Mouse (Mus musculus): Measurements from ENCODE around the gene Mtch2. TPM values are rescaled to one million over a fixed set of nuclear protein-coding genes. Genes with fewer than 3 reads are reported as not detected.

Mtch2 gene
- total and polyA plus RNA-seq, 3 experiments, result 11.3 to 226 (median 142) TPM

- ATAC-seq (ENCODE audit: extremely low read depth, insufficient number of reproducible peaks, low FRiP score, poor library complexity, severe bottlenecking) (no peak), DNase-seq (ENCODE audit: low spot score) (no peak)
- Histone ChIP-seq H3K4me3 (ENCODE audit: low read depth, low read length) (no peak overlapping the region; the same call in 1 of the 2 replicates), H3K36me3 (replicated peaks) (peaks cover 25% of the 10 kb centered on the region), H3K4me1 (ENCODE audit: insufficient read depth, low read depth, low read length) (peaks cover 57% of the 10 kb centered on the region), H3K9me3 (replicated peaks) (no peaks in the 10 kb centered on the region), H3K27me3 (ENCODE audit: insufficient read depth, low read length) (no peaks in the 10 kb centered on the region)
- TF ChIP-seq CTCF (IDR thresholded peaks at IDR 0.05; ENCODE audit: low read depth, low read length), result no peak
- TF ChIP-seq GATA1 (IDR thresholded peaks at IDR 0.05; ENCODE audit: borderline replicate concordance, low read length), result no peak
- TF ChIP-seq GATA2 (IDR thresholded peaks at IDR 0.05; ENCODE audit: borderline replicate concordance, low read depth, low read length), result no peak
- no peak for TF ChIP-seq TAL1 (conservative IDR thresholded peaks at IDR 0.05; ENCODE audit: low read depth, low read length)
- TF ChIP-seq POLR2AphosphoS5 (IDR thresholded peaks at IDR 0.05; ENCODE audit: insufficient replicate concordance, low read depth, low read length), result no peak
Measured at GRCm38 (mm10) chr2:90871180-90871961, 24.4 kb downstream of the Mtch2 start.

DNA sequence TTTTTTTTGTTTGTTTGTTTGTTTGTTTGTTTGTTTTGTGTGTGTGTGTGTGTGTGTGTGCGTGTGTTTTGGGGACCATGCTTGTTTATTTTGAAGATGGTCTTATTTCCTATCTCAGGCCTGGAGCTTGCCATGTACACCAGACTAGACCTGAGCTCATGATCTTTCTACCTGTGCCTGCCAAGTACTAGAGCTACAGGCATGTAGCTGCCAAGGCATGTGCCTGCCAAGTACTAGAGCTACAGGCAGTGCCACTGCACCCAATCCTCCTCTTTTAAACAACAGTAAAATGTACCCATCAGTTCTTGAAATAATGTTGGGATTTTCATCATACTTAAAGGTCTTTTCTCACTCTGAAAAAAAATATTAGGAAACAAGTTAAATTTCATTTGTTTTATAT is 27.1 kb downstream of the Mtch2 start:
- Histone ChIP-seq H3K27me3 (ENCODE audit: insufficient read depth, low read length) (0 out of 2 replicates have a peak, but pooled peaks cover 2% of the 10 kb centered on the region), H3K36me3 (replicated peaks) (peaks cover 1% of the 10 kb centered on the region), H3K4me3 (ENCODE audit: low read depth, low read length) (no peak overlapping the region), H3K4me1 (ENCODE audit: insufficient read depth, low read depth, low read length) (peaks cover 33% of the 10 kb centered on the region), H3K9me3 (replicated peaks) (no peaks in the 10 kb centered on the region)
- ATAC-seq (ENCODE audit: extremely low read depth, insufficient number of reproducible peaks, low FRiP score, poor library complexity, severe bottlenecking) (no peak), DNase-seq (ENCODE audit: low spot score) (no peak)
- TF ChIP-seq POLR2AphosphoS5 (IDR thresholded peaks at IDR 0.05; ENCODE audit: insufficient replicate concordance, low read depth, low read length) (no peak), GATA1 (IDR thresholded peaks at IDR 0.05; ENCODE audit: borderline replicate concordance, low read length) (no peak), GATA2 (IDR thresholded peaks at IDR 0.05; ENCODE audit: borderline replicate concordance, low read depth, low read length) (no peak), CTCF (IDR thresholded peaks at IDR 0.05; ENCODE audit: low read depth, low read length) (no peak)

GRCm38 (mm10) chr2:90875239-90875638 is 28.3 kb downstream of the Mtch2 start:
- TF ChIP-seq CTCF (IDR thresholded peaks at IDR 0.05; ENCODE audit: low read depth, low read length), result no peak
- no peak for TF ChIP-seq GATA1 (IDR thresholded peaks at IDR 0.05; ENCODE audit: borderline replicate concordance, low read length)
- TF ChIP-seq GATA2 (IDR thresholded peaks at IDR 0.05; ENCODE audit: borderline replicate concordance, low read depth, low read length), result no peak
- no peak for TF ChIP-seq TAL1 (conservative IDR thresholded peaks at IDR 0.05; ENCODE audit: low read depth, low read length)
- TF ChIP-seq POLR2AphosphoS5 (IDR thresholded peaks at IDR 0.05; ENCODE audit: insufficient replicate concordance, low read depth, low read length), result no peak
- no peak overlapping the region for H3K4me3 ChIP-seq (ENCODE audit: low read depth, low read length)
- H3K9me3 ChIP-seq (replicated peaks), result no peaks in the 10 kb centered on the region
- DNase-seq (ENCODE audit: low spot score) (no peak), ATAC-seq (ENCODE audit: extremely low read depth, insufficient number of reproducible peaks, low FRiP score, poor library complexity, severe bottlenecking) (no peak)
- H3K36me3 ChIP-seq (replicated peaks), result no peaks in the 10 kb centered on the region
- H3K4me1 ChIP-seq (ENCODE audit: insufficient read depth, low read depth, low read length), result peaks cover 32% of the 10 kb centered on the region
- H3K27me3 ChIP-seq (ENCODE audit: insufficient read depth, low read length), result 0 out of 2 replicates have a peak, but pooled peaks cover 5% of the 10 kb centered on the region

- Histone ChIP-seq H3K9me3 (replicated peaks) (no peaks in the 10 kb centered on the region), H3K4me3 (ENCODE audit: low read depth, low read length) (no peak overlapping the region), H3K36me3 (replicated peaks) (no peaks in the 10 kb centered on the region), H3K4me1 (ENCODE audit: insufficient read depth, low read depth, low read length) (peaks cover 21% of the 10 kb centered on the region), H3K27me3 (ENCODE audit: insufficient read depth, low read length) (peaks cover 10% of the 10 kb centered on the region; the same call in 1 of the 2 replicates)
- TF ChIP-seq CTCF (IDR thresholded peaks at IDR 0.05; ENCODE audit: low read depth, low read length) (no peak), GATA1 (IDR thresholded peaks at IDR 0.05; ENCODE audit: borderline replicate concordance, low read length) (no peak), POLR2AphosphoS5 (IDR thresholded peaks at IDR 0.05; ENCODE audit: insufficient replicate concordance, low read depth, low read length) (no peak), GATA2 (IDR thresholded peaks at IDR 0.05; ENCODE audit: borderline replicate concordance, low read depth, low read length) (no peak), TAL1 (conservative IDR thresholded peaks at IDR 0.05; ENCODE audit: low read depth, low read length) (no peak)
- no peak for DNase-seq (ENCODE audit: low spot score)
- no peak for ATAC-seq (ENCODE audit: extremely low read depth, insufficient number of reproducible peaks, low FRiP score, poor library complexity, severe bottlenecking)
Measured at GRCm38 (mm10) chr2:90877584-90878259, 30.8 kb downstream of the Mtch2 start.

GRCm38 (mm10) chr2:90879419-90879818 is 32.5 kb downstream of the Mtch2 start:
- ATAC-seq (ENCODE audit: extremely low read depth, insufficient number of reproducible peaks, low FRiP score, poor library complexity, severe bottlenecking) (no peak), DNase-seq (ENCODE audit: low spot score) (no peak)
- peaks cover 12% of the 10 kb centered on the region for H3K27me3 ChIP-seq (ENCODE audit: insufficient read depth, low read length)
- no peak for TF ChIP-seq CTCF (IDR thresholded peaks at IDR 0.05; ENCODE audit: low read depth, low read length)
- TF ChIP-seq GATA1 (IDR thresholded peaks at IDR 0.05; ENCODE audit: borderline replicate concordance, low read length), result no peak
- no peak for TF ChIP-seq TAL1 (conservative IDR thresholded peaks at IDR 0.05; ENCODE audit: low read depth, low read length)
- no peak for TF ChIP-seq GATA2 (IDR thresholded peaks at IDR 0.05; ENCODE audit: borderline replicate concordance, low read depth, low read length)
- no peak for TF ChIP-seq POLR2AphosphoS5 (IDR thresholded peaks at IDR 0.05; ENCODE audit: insufficient replicate concordance, low read depth, low read length)
- H3K36me3 ChIP-seq (replicated peaks), result no peaks in the 10 kb centered on the region
- H3K4me3 ChIP-seq (ENCODE audit: low read depth, low read length), result no peak overlapping the region
- H3K4me1 ChIP-seq (ENCODE audit: insufficient read depth, low read depth, low read length), result peaks cover 21% of the 10 kb centered on the region
- peaks cover 7% of the 10 kb centered on the region for H3K9me3 ChIP-seq (replicated peaks)

GRCm38 (mm10) chr2:90880144-90880785 is 33.3 kb downstream of the Mtch2 start:
- no peak for ATAC-seq (ENCODE audit: extremely low read depth, insufficient number of reproducible peaks, low FRiP score, poor library complexity, severe bottlenecking)
- Histone ChIP-seq H3K4me3 (ENCODE audit: low read depth, low read length) (no peak overlapping the region), H3K27me3 (ENCODE audit: insufficient read depth, low read length) (peaks cover 20% of the 10 kb centered on the region), H3K4me1 (ENCODE audit: insufficient read depth, low read depth, low read length) (peaks cover 21% of the 10 kb centered on the region), H3K9me3 (replicated peaks) (peaks cover 7% of the 10 kb centered on the region), H3K36me3 (replicated peaks) (no peaks in the 10 kb centered on the region)
- TF ChIP-seq TAL1 (conservative IDR thresholded peaks at IDR 0.05; ENCODE audit: low read depth, low read length), result no peak
- TF ChIP-seq GATA1 (IDR thresholded peaks at IDR 0.05; ENCODE audit: borderline replicate concordance, low read length), result no peak
- TF ChIP-seq CTCF (IDR thresholded peaks at IDR 0.05; ENCODE audit: low read depth, low read length), result no peak
- TF ChIP-seq POLR2AphosphoS5 (IDR thresholded peaks at IDR 0.05; ENCODE audit: insufficient replicate concordance, low read depth, low read length), result no peak
- no peak for DNase-seq (ENCODE audit: low spot score)
